Comparison of ENCODE assay signal across 15 mouse cellular contexts in the genomic region with DNA sequence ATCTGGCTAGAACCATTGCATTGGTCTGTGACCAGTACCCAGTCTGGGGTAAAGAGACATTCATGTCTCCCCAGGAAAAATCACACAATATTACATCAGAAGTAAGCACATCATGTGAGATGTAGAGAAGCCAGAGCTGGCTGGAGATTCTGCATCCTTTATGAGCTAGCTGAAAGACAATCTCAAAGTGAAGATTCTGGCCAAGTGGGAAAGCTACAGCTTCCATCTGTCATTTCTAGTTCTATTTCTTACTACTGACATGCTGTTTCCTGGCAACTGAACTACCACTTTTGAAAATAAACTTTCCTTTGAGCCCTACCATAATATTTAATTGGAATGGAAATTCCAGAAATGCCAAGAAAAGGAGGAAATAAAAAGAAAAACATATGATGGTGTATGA.
DNase-seq lines count a peak whose midpoint lies in the region; ATAC-seq lines count a peak whose summit lies in the region.
"Had no signal": no experiment of that assay in that cellular context is flagged by ENCODE, and none has a peak within 500 bp of the region (broad histone marks: within the 10 kb centered on the region; RNA-seq: fewer than 3 reads in every experiment).

No protein-coding gene starts in this region.

- peak; percentile 9 for DNase-seq in cerebellum, adult 9-10 months
- no peak for DNase-seq in cerebellum, adult 11-12 months
- DNase-seq in layer of hippocampus, adult 11-12 months (ENCODE audit: low spot score) = peak; percentile 15
- DNase-seq in layer of hippocampus, postnatal 10 days (ENCODE audit: low spot score in 2 of 2) = no peak
- DNase-seq in right cerebral cortex, postnatal 10 days (ENCODE audit: low spot score in 2 of 2) = peak; percentile 40 to 76
- DNase-seq in right cerebral cortex, postnatal 14 days = no peak
- DNase-seq in adrenal gland, adult 18-20 months (ENCODE audit: low spot score in 2 of 2) = no peak
- DNase-seq: heart, adult 18-20 months; heart, postnatal 14 days; kidney, adult 2 months; lung, adult 2 months; thymus, postnatal 4 days had no signal

- ATAC-seq in megakaryocyte-erythroid progenitor cell, adult 5-6 weeks (replicated peaks; ENCODE audit: low FRiP score, low TSS enrichment, poor library complexity, severe bottlenecking) = no peak
- ATAC-seq: hindbrain, embryonic 16.5 days; Patski had no signal

Comparison
In these comparisons a context has a peak if more than half of its experiments do, and no peak if none do; other contexts are left out.
1. DNase-seq: peak in cerebellum, adult 9-10 months (single experiment), layer of hippocampus, adult 11-12 months (single experiment) and right cerebral cortex, postnatal 10 days (2 of 2); none in cerebellum, adult 11-12 months (single experiment), layer of hippocampus, postnatal 10 days (0 of 2), right cerebral cortex, postnatal 14 days (single experiment) and adrenal gland, adult 18-20 months (0 of 2).